8 mouse cellular contexts compared by ENCODE assay signal in genomic region chr15:11380087-11380530, GRCm38 (mm10). TPM values are rescaled to one million over a fixed set of nuclear protein-coding genes. Genes with fewer than 3 reads are reported as not detected.
A peak's percentile ranks its signal among the peaks of the same experiment; 100 is the strongest.
DNase-seq lines count a peak whose midpoint lies in the region; ATAC-seq and TF ChIP-seq lines count a peak whose summit lies in the region.

No protein-coding gene starts in this region.

- TF ChIP-seq CTCF in small intestine, adult 2 months (IDR thresholded peaks at IDR 0.05; ENCODE audit: extremely low read depth, insufficient read length, insufficient replicate concordance, low read depth, low read length): 0 out of 2 replicates have a peak, but pooled peaks have one; percentile 23

- WGBS in forebrain, embryonic 12.5 days: 50% methylated on average over 8 of the region's 8 CpGs
- 47% methylated on average over 8 of the region's 8 CpGs for WGBS in limb, embryonic 14.5 days
- WGBS in small intestine, adult 2 months: 35% methylated on average over 8 of the region's 8 CpGs

- H3K4me2 ChIP-seq in forebrain, embryonic 12.5 days: no peak overlapping the region
- H3K4me2 ChIP-seq in limb, embryonic 14.5 days (replicated peaks; ENCODE audit: low read depth, low read length, severe bottlenecking): no peak overlapping the region

- ATAC-seq in frontal cortex, adult (ENCODE audit: low TSS enrichment): peak; percentile 78
- peak; percentile 65; the same call in 1 of the 2 replicates for ATAC-seq in forebrain, embryonic 12.5 days (ENCODE audit: low FRiP score)
- ATAC-seq in limb, embryonic 14.5 days (ENCODE audit: low FRiP score, low read depth): no peak
- ATAC-seq in monocyte, adult 5-6 weeks (replicated peaks; ENCODE audit: insufficient number of reproducible peaks, low FRiP score, low TSS enrichment, poor library complexity, severe bottlenecking): no peak

- H3K9me3 ChIP-seq in forebrain, embryonic 12.5 days: no peaks in the 10 kb centered on the region
- H3K9me3 ChIP-seq in limb, embryonic 14.5 days (ENCODE audit: control insufficient read depth, low read length): no peaks in the 10 kb centered on the region

- H3K36me3 ChIP-seq in forebrain, embryonic 12.5 days (replicated peaks): peaks cover 21% of the 10 kb centered on the region
- peaks cover 27% of the 10 kb centered on the region for H3K36me3 ChIP-seq in limb, embryonic 14.5 days (ENCODE audit: control insufficient read depth, insufficient read depth, low read length)
- peaks cover 15% of the 10 kb centered on the region for H3K36me3 ChIP-seq in small intestine, adult 2 months (ENCODE audit: control insufficient read depth, insufficient read depth, low read length)

- H3K4me1 ChIP-seq in forebrain, embryonic 12.5 days: no peaks in the 10 kb centered on the region
- no peaks in the 10 kb centered on the region for H3K4me1 ChIP-seq in limb, embryonic 14.5 days (ENCODE audit: control insufficient read depth, insufficient read depth, low read length)
- H3K4me1 ChIP-seq in small intestine, adult 2 months (ENCODE audit: control insufficient read depth, insufficient read depth, insufficient read length, low read length): peaks cover 8% of the 10 kb centered on the region; the same call in 1 of the 2 replicates

- H3K9ac ChIP-seq in forebrain, embryonic 12.5 days: no peak overlapping the region
- H3K9ac ChIP-seq in limb, embryonic 14.5 days (ENCODE audit: low read depth, low read length, severe bottlenecking): no peak overlapping the region

- no peak for TF ChIP-seq POLR2A in limb, embryonic 14.5 days (IDR thresholded peaks at IDR 0.05; ENCODE audit: borderline replicate concordance, extremely low read depth, insufficient read depth, insufficient read length)
- TF ChIP-seq POLR2A in small intestine, adult 2 months (IDR thresholded peaks at IDR 0.05; ENCODE audit: low read depth, low read length): no peak

- no peak overlapping the region for H3K4me3 ChIP-seq in forebrain, embryonic 12.5 days (replicated peaks)
- no peak overlapping the region for H3K4me3 ChIP-seq in limb, embryonic 14.5 days (replicated peaks; ENCODE audit: low read length)
- no peak overlapping the region for H3K4me3 ChIP-seq in small intestine, adult 2 months (ENCODE audit: low read depth, low read length)

- no peak for DNase-seq in frontal cortex, postnatal 10 days (ENCODE audit: low spot score in 2 of 2)
- peak; percentile 16 for DNase-seq in right cerebral cortex, postnatal 4 days
- no peak for DNase-seq in right cerebral cortex, postnatal 36 days (ENCODE audit: low spot score in 2 of 2)
- DNase-seq in limb, embryonic 14.5 days (ENCODE audit: low spot score): peak; percentile 53

- H3K27ac ChIP-seq in forebrain, embryonic 12.5 days: no peak overlapping the region
- H3K27ac ChIP-seq in limb, embryonic 14.5 days (replicated peaks; ENCODE audit: low read depth, low read length): no peak overlapping the region
- H3K27ac ChIP-seq in small intestine, adult 2 months (ENCODE audit: insufficient read depth, low read depth, low read length): no peak overlapping the region

- no peaks in the 10 kb centered on the region for H3K27me3 ChIP-seq in forebrain, embryonic 12.5 days
- no peaks in the 10 kb centered on the region for H3K27me3 ChIP-seq in limb, embryonic 14.5 days (ENCODE audit: control insufficient read depth, insufficient read depth, low read length)
- no peaks in the 10 kb centered on the region for H3K27me3 ChIP-seq in small intestine, adult 2 months (ENCODE audit: control insufficient read depth, insufficient read depth, low read length)

RNA-seq across cellular contexts. Expression of gene Tars, which starts 19.4 kb away (rescaled TPM):
- 78.8 and 86.0 TPM in 2 replicates for polyA plus RNA-seq in forebrain, embryonic 12.5 days (2016; fragmentation: Nextera tagmentation; extraction: Ambion mirVana)
- 46.8 and 60.0 TPM in 2 replicates for polyA plus RNA-seq in limb, embryonic 14.5 days (2012; rRNA removed)
- 67.0 and 70.2 TPM in 2 replicates for polyA plus RNA-seq in limb, embryonic 14.5 days (2014; fragmentation: Nextera tagmentation; extraction: Ambion mirVana)
- polyA plus RNA-seq in small intestine, adult 2 months (2012; rRNA removed): 6.4 and 9.8 TPM in 2 replicates
- 56.5 to 107 TPM (median 89.8 TPM) in 3 replicates for total RNA-seq in monocyte, adult 5-6 weeks (2017)

Comparison
In these comparisons a context has a peak if more than half of its experiments do, and no peak if none do; other contexts are left out.
1. DNase-seq: peak in right cerebral cortex, postnatal 4 days (single experiment) and limb, embryonic 14.5 days (single experiment); none in frontal cortex, postnatal 10 days (0 of 2) and right cerebral cortex, postnatal 36 days (0 of 2).
2. ATAC-seq: peak in frontal cortex, adult (single experiment) and forebrain, embryonic 12.5 days (single experiment); none in limb, embryonic 14.5 days (single experiment) and monocyte, adult 5-6 weeks (single experiment).